Mouse (Mus musculus): ENCODE results near the gene Atp5d. TPM values are rescaled to one million over a fixed set of nuclear protein-coding genes. Genes with fewer than 3 reads are reported as not detected.

Atp5d gene
- polyA plus RNA-seq, 1 experiment, result 709 TPM

- no peak for DNase-seq
- no peak overlapping the region for H3K4me3 ChIP-seq (replicated peaks; ENCODE audit: extremely low read depth, low read depth, low read length)
- no peaks in the 10 kb centered on the region for H3K4me1 ChIP-seq (ENCODE audit: control insufficient read depth, insufficient read depth, low read length)
- no peak for TF ChIP-seq CTCF (IDR thresholded peaks at IDR 0.05; ENCODE audit: insufficient read depth, low read length)
- no peak for TF ChIP-seq POLR2A (IDR thresholded peaks at IDR 0.05; ENCODE audit: borderline replicate concordance, extremely low read depth, low read depth, low read length)
- WGBS, result 72% methylated on average over 18 of the region's 18 CpGs
These were observed 7.9 kb upstream of the Atp5d start for GRCm38 (mm10) chr10:80130403-80131031.

- WGBS, result 52% methylated on average over 55 of the region's 55 CpGs
- Histone ChIP-seq H3K4me1 (ENCODE audit: control insufficient read depth, insufficient read depth, low read length) (no peaks in the 10 kb centered on the region), H3K4me3 (replicated peaks; ENCODE audit: extremely low read depth, low read depth, low read length) (no peak overlapping the region)
- no peak for DNase-seq
- TF ChIP-seq POLR2A (IDR thresholded peaks at IDR 0.05; ENCODE audit: borderline replicate concordance, extremely low read depth, low read depth, low read length) (no peak), CTCF (IDR thresholded peaks at IDR 0.05; ENCODE audit: insufficient read depth, low read length) (no peak)
These were observed 7.0 kb upstream of the Atp5d start for GRCm38 (mm10) chr10:80131316-80131951.

- Histone ChIP-seq H3K4me1 (ENCODE audit: control insufficient read depth, insufficient read depth, low read length) (no peaks in the 10 kb centered on the region), H3K4me3 (replicated peaks; ENCODE audit: extremely low read depth, low read depth, low read length) (no peak overlapping the region)
- DNase-seq, result no peak
- WGBS, result 80% methylated on average over 27 of the region's 27 CpGs
- no peak for TF ChIP-seq POLR2A (IDR thresholded peaks at IDR 0.05; ENCODE audit: borderline replicate concordance, extremely low read depth, low read depth, low read length)
- no peak for TF ChIP-seq CTCF (IDR thresholded peaks at IDR 0.05; ENCODE audit: insufficient read depth, low read length)
These were observed 6.5 kb upstream of the Atp5d start for GRCm38 (mm10) chr10:80131952-80132350.

- Histone ChIP-seq H3K4me3 (replicated peaks; ENCODE audit: extremely low read depth, low read depth, low read length) (no peak overlapping the region), H3K4me1 (ENCODE audit: control insufficient read depth, insufficient read depth, low read length) (peaks cover under 1% of the 10 kb centered on the region; the same call in 1 of the 2 replicates)
- TF ChIP-seq CTCF (IDR thresholded peaks at IDR 0.05; ENCODE audit: insufficient read depth, low read length) (no peak), POLR2A (IDR thresholded peaks at IDR 0.05; ENCODE audit: borderline replicate concordance, extremely low read depth, low read depth, low read length) (no peak)
- WGBS, result 38% methylated on average over 8 of the region's 8 CpGs
- no peak for DNase-seq
These were observed 5.1 kb upstream of the Atp5d start for GRCm38 (mm10) chr10:80133226-80133849.

GRCm38 (mm10) chr10:80134421-80134820 lies 4.0 kb upstream of the Atp5d start:
- WGBS, result 61% methylated on average over 9 of the region's 9 CpGs
- H3K4me3 ChIP-seq (replicated peaks; ENCODE audit: extremely low read depth, low read depth, low read length), result no peak overlapping the region
- peaks cover 4% of the 10 kb centered on the region; the same call in 1 of the 2 replicates for H3K4me1 ChIP-seq (ENCODE audit: control insufficient read depth, insufficient read depth, low read length)
- TF ChIP-seq POLR2A (IDR thresholded peaks at IDR 0.05; ENCODE audit: borderline replicate concordance, extremely low read depth, low read depth, low read length) (no peak), CTCF (IDR thresholded peaks at IDR 0.05; ENCODE audit: insufficient read depth, low read length) (no peak)
- DNase-seq, result no peak

DNA sequence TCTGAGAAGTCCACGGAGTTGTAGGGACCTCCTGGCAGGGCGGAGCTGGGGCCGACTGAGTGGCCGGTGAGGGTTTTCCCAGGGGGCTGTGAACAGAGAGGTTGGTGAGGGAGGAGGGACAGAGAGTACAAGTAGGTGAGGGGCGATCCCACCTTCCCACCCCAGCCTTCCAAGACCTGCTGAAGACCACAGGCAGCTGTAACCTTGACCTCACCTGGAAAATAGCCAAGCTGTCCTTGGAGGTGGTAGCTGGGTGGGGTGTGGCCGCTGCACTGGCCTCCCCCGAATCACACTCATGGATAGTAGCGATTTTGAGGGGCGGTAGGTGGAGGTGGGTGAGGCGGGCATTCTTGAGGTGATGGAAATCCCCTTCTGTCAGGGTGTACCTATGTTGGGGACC lies 3.3 kb upstream of the Atp5d start:
- WGBS, result 82% methylated on average over 10 of the region's 10 CpGs
- H3K4me3 ChIP-seq (replicated peaks; ENCODE audit: extremely low read depth, low read depth, low read length), result no peak overlapping the region
- TF ChIP-seq CTCF (IDR thresholded peaks at IDR 0.05; ENCODE audit: insufficient read depth, low read length), result no peak
- TF ChIP-seq POLR2A (IDR thresholded peaks at IDR 0.05; ENCODE audit: borderline replicate concordance, extremely low read depth, low read depth, low read length), result no peak
- no peak for DNase-seq
- peaks cover 4% of the 10 kb centered on the region; the same call in 1 of the 2 replicates for H3K4me1 ChIP-seq (ENCODE audit: control insufficient read depth, insufficient read depth, low read length)

- WGBS, result 100% methylated on average over 1 of the region's 1 CpGs
- H3K4me1 ChIP-seq (ENCODE audit: control insufficient read depth, insufficient read depth, low read length), result peaks cover 4% of the 10 kb centered on the region; the same call in 1 of the 2 replicates
- TF ChIP-seq CTCF (IDR thresholded peaks at IDR 0.05; ENCODE audit: insufficient read depth, low read length), result no peak
- TF ChIP-seq POLR2A (IDR thresholded peaks at IDR 0.05; ENCODE audit: borderline replicate concordance, extremely low read depth, low read depth, low read length), result no peak
- no peak for DNase-seq
- H3K4me3 ChIP-seq (replicated peaks; ENCODE audit: extremely low read depth, low read depth, low read length), result no peak overlapping the region
These were observed 2.8 kb upstream of the Atp5d start for GRCm38 (mm10) chr10:80135641-80136040.

DNA sequence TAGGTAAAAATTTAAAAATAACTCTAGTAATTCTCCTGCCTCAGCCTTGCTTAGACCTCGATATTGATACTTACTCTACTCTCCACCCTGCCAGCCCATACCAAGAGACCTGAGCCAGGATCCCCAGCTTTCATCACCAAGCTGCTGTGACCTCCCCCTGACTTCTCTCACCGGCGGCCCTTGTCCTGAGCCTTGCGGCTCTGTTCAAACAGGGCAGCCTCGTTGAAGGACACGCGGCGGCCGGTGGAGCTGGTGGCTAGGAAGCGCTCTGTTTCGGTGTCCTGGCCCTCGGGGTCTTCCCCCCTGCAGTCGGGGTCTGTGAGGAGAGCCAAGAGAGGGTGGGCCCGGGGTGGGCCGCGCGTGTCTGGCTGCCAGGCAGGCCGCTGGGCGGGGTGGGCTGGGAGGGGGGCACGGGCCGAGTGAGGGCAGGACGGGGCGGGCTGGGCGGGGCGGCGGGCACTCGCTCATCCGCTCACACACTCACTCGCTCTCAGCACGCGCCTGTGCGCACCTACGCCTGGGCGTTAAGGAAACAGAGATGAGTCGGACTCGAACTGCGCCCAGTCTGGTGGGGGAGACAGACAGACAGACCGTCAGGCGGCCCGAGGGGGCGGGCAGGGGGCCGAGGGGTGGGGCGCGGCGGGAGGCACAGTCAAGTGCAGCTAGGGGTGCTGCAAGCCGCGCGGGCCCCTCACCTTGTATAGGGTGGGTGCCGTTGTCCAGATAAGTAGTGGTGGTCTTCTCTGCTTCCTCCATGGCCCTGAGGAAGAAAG lies 2.1 kb upstream of the Atp5d start:
- Histone ChIP-seq H3K4me3 (replicated peaks; ENCODE audit: extremely low read depth, low read depth, low read length) (peak overlapping the region; percentile 16), H3K4me1 (ENCODE audit: control insufficient read depth, insufficient read depth, low read length) (peaks cover 4% of the 10 kb centered on the region; the same call in 1 of the 2 replicates)
- TF ChIP-seq POLR2A (IDR thresholded peaks at IDR 0.05; ENCODE audit: borderline replicate concordance, extremely low read depth, low read depth, low read length), result no peak
- no peak for TF ChIP-seq CTCF (IDR thresholded peaks at IDR 0.05; ENCODE audit: insufficient read depth, low read length)
- 34% methylated on average over 47 of the region's 49 CpGs for WGBS
- DNase-seq, result no peak

DNA sequence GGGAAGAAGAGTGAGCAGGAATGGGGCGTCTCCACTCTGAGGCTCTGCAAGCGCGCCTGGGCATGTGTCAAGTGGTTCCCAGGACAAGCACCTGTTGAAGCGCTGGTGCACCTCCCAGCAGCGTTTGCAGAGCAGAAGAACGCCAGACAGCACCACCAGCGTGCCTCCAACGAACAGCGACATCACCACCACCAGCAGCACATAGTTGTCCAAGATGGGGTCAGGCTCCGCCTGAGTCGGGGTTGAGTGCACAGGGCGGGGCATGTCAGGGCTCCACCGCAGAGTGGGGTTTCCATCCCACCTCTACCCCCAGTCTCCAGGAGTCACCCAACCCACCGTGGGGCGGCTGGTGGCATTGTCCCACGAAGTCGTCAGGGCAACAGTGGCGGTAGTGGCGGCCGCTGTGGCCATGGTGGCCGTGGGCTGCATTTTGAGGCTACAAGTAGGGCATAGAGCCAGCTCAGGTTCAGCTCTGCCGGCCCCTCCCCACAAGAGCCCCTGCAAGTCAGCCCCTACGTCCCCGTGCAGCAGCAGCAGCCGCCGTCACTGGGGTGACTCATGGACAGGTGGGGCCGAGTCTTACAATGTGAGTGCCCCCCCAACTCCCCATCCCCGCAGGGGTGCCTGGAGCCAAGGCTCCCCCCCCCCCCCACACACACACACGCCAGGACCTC lies 1.3 kb upstream of the Atp5d start:
- peak overlapping the region; percentile 16 for H3K4me3 ChIP-seq (replicated peaks; ENCODE audit: extremely low read depth, low read depth, low read length)
- TF ChIP-seq POLR2A (IDR thresholded peaks at IDR 0.05; ENCODE audit: borderline replicate concordance, extremely low read depth, low read depth, low read length) (peak; percentile 34; the same call in 1 of the 2 replicates), CTCF (IDR thresholded peaks at IDR 0.05; ENCODE audit: insufficient read depth, low read length) (no peak)
- peak; percentile 51 for DNase-seq
- 14% methylated on average over 29 of the region's 29 CpGs for WGBS
- peaks cover 4% of the 10 kb centered on the region; the same call in 1 of the 2 replicates for H3K4me1 ChIP-seq (ENCODE audit: control insufficient read depth, insufficient read depth, low read length)

All from lung, adult 2 months (tissue).